Mouse (Mus musculus) heart, adult 18-20 months (tissue): ENCODE results near the gene Cntn4. TPM values are rescaled to one million over a fixed set of nuclear protein-coding genes. Genes with fewer than 3 reads are reported as not detected.

Experiments
- DNase-seq, 2 experiments: peaks; one replicate each; pipeline ENCODE4 v3.0.0; 2021 to 2022; ENCODE audit warnings: mixed read lengths in 1 of 2
- total RNA-seq, 2 experiments: library from RNA; stranded (reverse); gene quantifications; 2 replicates each; pipeline ENCODE4 v1.2.3; 2021

Gene Cntn4
- total RNA-seq, 2 experiments from 2014 or later, result not detected

DNA sequence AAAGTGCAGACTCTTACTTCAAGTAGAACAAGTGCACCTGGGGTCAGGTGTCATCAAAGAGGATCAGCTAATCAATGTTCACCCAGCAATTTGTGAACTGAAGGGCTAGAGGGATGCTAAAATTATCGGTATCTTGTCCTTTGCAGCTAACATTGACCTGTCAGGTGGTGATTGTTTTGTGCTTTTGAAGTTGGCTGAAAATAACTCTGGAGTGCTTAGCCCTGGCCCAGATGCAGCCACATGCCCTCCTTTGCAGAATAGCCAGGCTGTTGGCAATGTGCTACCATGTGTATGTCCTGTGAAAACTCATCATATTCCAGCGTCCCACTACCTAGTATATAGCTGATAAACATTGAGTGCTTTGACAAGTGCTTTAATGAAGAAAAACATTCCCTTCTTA lies 786.4 kb downstream of the Cntn4 start:
- peak; percentile 22 to 49 for DNase-seq

- no peak for DNase-seq
Observed at GRCm38 (mm10) chr6:106465766-106466165, 788.3 kb downstream of the Cntn4 start.

GRCm38 (mm10) chr6:106466267-106467029 lies 789.0 kb downstream of the Cntn4 start:
- no peak for DNase-seq

GRCm38 (mm10) chr6:106471840-106472608 lies 794.6 kb downstream of the Cntn4 start:
- no peak for DNase-seq

GRCm38 (mm10) chr6:106473871-106474270 lies 796.4 kb downstream of the Cntn4 start:
- peak in 1 of 2 experiments; percentile 31 for DNase-seq

GRCm38 (mm10) chr6:106481533-106481932 lies 804.1 kb downstream of the Cntn4 start:
- no peak for DNase-seq

DNA sequence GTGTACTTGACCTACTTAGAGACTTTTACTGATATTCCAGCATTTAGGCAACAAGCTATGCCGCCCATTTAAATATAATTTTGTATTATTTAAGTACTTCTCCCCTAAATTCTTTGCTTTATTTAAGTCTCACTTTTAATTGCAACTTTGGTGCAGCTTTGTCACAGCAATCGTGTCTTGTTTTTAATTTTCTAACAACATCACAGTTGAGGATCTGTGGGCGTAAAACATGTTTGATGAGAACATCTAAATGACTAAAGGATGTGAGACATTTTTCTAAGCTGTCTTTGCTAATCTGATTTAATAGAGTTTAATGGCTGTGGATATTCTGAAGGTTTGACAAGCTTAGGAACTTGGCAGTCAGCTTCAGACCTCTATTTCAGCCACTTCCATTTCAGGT lies 818.8 kb downstream of the Cntn4 start:
- DNase-seq, result no peak

GRCm38 (mm10) chr6:106499166-106499565 lies 821.7 kb downstream of the Cntn4 start:
- DNase-seq, result no peak

- DNase-seq, result no peak
Observed at GRCm38 (mm10) chr6:106503961-106504360, 826.5 kb downstream of the Cntn4 start.

DNA sequence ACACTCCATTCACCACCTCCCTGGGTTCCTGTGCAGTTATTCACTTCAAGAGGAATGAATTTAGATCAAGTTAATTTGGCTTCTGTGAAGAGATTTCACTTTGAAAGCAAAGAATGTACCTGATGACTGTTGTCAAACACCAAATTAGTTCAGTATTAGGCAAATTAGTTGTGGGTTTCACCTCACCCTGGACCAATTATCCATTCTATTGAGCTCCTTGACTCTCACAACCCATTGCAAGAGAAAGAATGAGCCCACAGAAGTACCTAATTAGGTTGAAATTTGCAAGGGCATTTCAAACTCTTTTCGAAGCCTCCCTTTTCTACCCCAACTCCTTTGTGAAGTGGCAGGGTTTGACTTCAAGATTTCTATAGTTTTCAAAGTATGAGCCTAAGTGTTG lies 842.9 kb downstream of the Cntn4 start:
- DNase-seq, result no peak

- no peak for DNase-seq
Observed at GRCm38 (mm10) chr6:106543500-106543899, 866.0 kb downstream of the Cntn4 start.

DNA sequence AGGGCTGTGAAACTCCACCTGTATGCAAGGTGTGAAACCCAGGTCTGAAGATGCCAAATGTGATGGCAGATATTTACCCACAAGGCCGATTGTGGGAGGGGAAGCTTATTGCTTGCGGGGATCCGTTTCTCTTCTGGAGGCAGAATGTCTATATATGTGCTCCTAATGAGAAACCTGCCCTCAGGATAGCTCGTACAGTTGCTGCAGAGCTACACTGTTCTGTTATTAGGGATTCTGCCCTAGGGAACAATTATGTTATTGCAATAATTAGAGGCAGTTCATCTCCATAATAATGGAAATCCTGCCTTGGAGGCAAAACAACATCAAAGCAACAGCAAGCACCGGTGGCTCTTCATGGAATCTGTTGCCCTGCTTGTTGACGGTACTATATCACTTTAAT lies 884.2 kb downstream of the Cntn4 start:
- DNase-seq, result no peak

GRCm38 (mm10) chr6:106565316-106565715 lies 887.9 kb downstream of the Cntn4 start:
- peak; percentile 4 to 11 for DNase-seq

DNA sequence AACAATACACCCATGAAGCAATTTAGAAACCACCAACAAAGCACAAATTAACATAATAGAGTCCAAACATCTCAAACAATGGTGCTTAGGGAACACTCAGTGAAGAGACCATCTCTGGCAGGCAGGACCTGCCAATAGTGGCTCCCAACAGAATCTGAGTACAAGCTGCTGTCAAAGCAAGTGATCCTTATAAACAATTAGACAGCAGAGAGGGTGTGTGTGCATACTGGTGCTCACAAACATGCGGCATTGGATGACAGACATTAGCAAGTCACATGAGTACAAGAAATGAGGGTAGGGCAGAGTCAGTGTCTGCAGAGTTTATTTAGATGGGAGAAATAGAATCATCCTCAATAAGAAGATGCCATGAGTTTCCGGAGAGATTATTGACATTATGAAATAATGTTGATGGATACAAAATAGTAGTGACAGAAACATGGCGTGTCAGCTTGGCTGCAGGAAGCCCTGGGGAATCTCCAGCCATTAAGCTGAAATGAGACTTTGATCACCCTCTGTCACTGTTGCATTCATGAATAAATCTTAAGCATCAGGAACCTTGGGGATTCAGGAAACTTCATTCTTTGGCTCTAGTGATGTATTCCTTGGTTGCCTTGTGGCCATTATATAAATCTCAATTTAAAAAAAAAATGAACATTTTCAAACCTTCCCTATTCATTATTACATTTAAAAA lies 888.5 kb downstream of the Cntn4 start:
- DNase-seq, result no peak

- DNase-seq, result no peak
Observed at GRCm38 (mm10) chr6:106566929-106567621, 889.6 kb downstream of the Cntn4 start.

GRCm38 (mm10) chr6:106580124-106580523 lies 902.7 kb downstream of the Cntn4 start:
- no peak for DNase-seq

DNA sequence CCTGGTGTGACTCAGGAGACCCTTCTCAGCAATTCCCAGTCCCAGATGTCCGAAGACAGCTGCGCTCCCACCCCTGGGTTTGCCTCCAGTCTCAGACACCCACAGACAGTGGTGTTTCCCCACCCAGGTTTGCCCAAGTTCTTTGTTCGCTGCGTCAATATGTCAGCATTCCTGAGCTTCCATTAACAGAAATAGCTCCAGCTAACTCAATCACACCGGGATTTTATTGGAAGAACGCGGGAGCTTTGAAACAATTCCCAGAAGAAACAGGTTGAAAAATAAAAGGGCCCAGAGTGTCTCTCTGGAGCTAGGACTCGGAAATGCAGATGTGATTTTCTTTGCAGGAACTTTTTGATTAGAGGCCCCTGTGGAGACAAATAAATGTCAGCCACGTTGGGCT lies 916.3 kb downstream of the Cntn4 start:
- no peak for DNase-seq

DNA sequence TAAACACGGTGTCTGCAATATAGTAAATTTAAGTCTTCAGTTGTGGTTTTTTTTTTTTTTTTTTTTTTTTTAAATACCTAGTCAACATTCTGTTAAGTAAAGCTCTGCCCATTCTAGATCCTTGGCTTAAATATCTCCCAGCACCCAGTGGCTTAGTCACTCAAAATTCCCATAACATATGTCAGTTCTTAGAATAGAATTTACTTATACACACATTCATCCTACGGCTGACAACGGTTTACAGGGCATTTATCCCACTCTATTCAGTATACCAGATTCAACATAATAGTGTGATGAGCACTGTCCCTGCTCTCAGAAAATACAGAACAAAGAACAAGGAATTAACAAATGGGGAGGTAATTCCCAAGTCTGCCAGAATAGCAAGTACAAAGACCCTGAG lies 939.6 kb downstream of the Cntn4 start:
- DNase-seq, result no peak

DNA sequence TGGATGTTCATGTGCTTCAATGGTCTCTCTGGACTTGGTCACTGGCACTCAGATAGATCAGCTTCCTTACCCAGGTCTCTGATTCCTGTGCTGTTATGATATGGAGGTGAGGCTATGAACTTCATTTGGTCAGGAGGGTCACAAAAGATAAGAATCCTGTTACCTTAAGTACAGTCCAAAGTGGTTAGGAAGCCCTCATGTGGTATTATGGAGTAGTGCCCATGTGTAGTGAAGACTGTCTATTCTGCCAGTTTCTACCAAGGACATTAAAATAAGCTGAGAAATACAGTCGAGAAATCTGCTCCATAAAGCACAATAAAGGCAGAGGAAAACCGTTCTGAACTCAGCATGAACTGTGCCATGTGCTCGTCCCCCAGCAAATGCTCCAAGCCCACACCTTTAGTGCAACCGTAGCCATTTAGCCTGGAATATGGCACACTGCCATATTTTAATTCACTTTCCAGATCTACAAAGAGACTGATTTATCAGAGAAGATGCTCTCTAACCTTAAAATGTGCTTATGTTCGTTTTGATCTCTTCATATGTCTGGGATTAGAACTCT lies 943.8 kb downstream of the Cntn4 start:
- no peak for DNase-seq

GRCm38 (mm10) chr6:106643026-106643425 lies 965.6 kb downstream of the Cntn4 start:
- DNase-seq, result no peak

GRCm38 (mm10) chr6:106645496-106646211 lies 968.2 kb downstream of the Cntn4 start:
- DNase-seq, result peak; percentile 5 to 34
